Mouse (Mus musculus) forebrain, embryonic 16.5 days (tissue): ENCODE results near the gene Slc35d2. TPM values are rescaled to one million over a fixed set of nuclear protein-coding genes. Genes with fewer than 3 reads are reported as not detected.

Experiments
- ATAC-seq: fragments of 200-750 bp; cut with Nextera tagmentation; 2 replicates; pipeline ENCODE4 v1.8.0; 2017; ENCODE audit warnings: mild to moderate bottlenecking, moderate library complexity
- H3K27ac ChIP-seq: fragments of 300-500 bp; sonication (generic); 2 replicates; pipeline ENCODE4 v1.5.1; 2014; ENCODE audit warnings: low read length, control low read depth
- H3K27me3 ChIP-seq: fragments of 300-500 bp; sonication (generic); replicated peaks from 2 replicates; pipeline ENCODE4 v1.6.1; 2014; ENCODE audit warnings: low read length; ENCODE audit not compliant: control insufficient read depth, insufficient read depth
- H3K36me3 ChIP-seq: fragments of 300-500 bp; sonication (generic); 2 replicates; pipeline ENCODE4 v1.6.1; 2014; ENCODE audit not compliant: control insufficient read depth, insufficient read depth
- H3K4me1 ChIP-seq: fragments of 300-500 bp; sonication (generic); replicated peaks from 2 replicates; pipeline ENCODE4 v1.6.1; 2014; ENCODE audit warnings: low read length; ENCODE audit not compliant: control insufficient read depth, insufficient read depth
- H3K4me2 ChIP-seq: fragments of 300-500 bp; sonication (generic); 2 replicates; pipeline ENCODE4 v1.6.1; 2014; ENCODE audit warnings: mild to moderate bottlenecking, low read length, control low read depth
- H3K4me3 ChIP-seq: fragments of 300-500 bp; sonication (generic); replicated peaks from 2 replicates; pipeline ENCODE4 v1.5.1; 2014; ENCODE audit warnings: mild to moderate bottlenecking, low read length, control low read depth
- H3K9ac ChIP-seq: fragments of 300-500 bp; sonication (generic); replicated peaks from 2 replicates; pipeline ENCODE4 v1.6.1; 2014; ENCODE audit warnings: low read depth, low read length, control low read depth
- H3K9me3 ChIP-seq: fragments of 300-500 bp; sonication (generic); 2 replicates; pipeline ENCODE4 v1.6.1; 2016; ENCODE audit warnings: low read length; ENCODE audit not compliant: control insufficient read depth
- WGBS: fragments of 180-500 bp; shearing (Covaris S2); extraction: QIAGEN DNeasy Blood & Tissue Kit; methylation state at CpG from one replicate; pipeline ENCODE4 v1.1.7; 2014; 5-methylcytosine and 5-hydroxymethylcytosine counted together
- polyA plus RNA-seq: library from polyadenylated mRNA; unstranded; fragments of >200 nt; fragmentation: Nextera tagmentation; extraction: Ambion mirVana; gene quantifications from 2 replicates; pipeline ENCODE4 v1.2.1, GENCODE M21; 2015

Slc35d2 gene
- polyA plus RNA-seq, 1 experiment from 2014 or later: 0.86 TPM

GRCm38 (mm10) chr13:64123491-64124188, 5.5 kb downstream of the Slc35d2 start:
- WGBS: 31% methylated on average over 6 of the region's 6 CpGs
- Histone ChIP-seq H3K36me3 (no peaks in the 10 kb centered on the region), H3K27ac (no peak overlapping the region), H3K9me3 (peaks cover 5% of the 10 kb centered on the region; the same call in 1 of the 2 replicates), H3K9ac (no peak overlapping the region), H3K4me1 (no peaks in the 10 kb centered on the region), H3K27me3 (no peaks in the 10 kb centered on the region), H3K4me2 (no peak overlapping the region), H3K4me3 (no peak overlapping the region)
- ATAC-seq: no peak

GRCm38 (mm10) chr13:64120760-64121159, 8.4 kb downstream of the Slc35d2 start:
- Histone ChIP-seq H3K4me3 (no peak overlapping the region), H3K9me3 (peaks cover 5% of the 10 kb centered on the region; the same call in 1 of the 2 replicates), H3K27ac (no peak overlapping the region), H3K9ac (no peak overlapping the region), H3K27me3 (no peaks in the 10 kb centered on the region), H3K4me1 (no peaks in the 10 kb centered on the region), H3K4me2 (no peak overlapping the region), H3K36me3 (no peaks in the 10 kb centered on the region)
- ATAC-seq: no peak
- 64% methylated on average over 4 of the region's 4 CpGs for WGBS

GRCm38 (mm10) chr13:64117442-64117841, 11.7 kb downstream of the Slc35d2 start:
- Histone ChIP-seq H3K27ac (no peak overlapping the region), H3K4me3 (no peak overlapping the region), H3K36me3 (no peaks in the 10 kb centered on the region), H3K27me3 (no peaks in the 10 kb centered on the region), H3K9me3 (no peaks in the 10 kb centered on the region), H3K4me1 (no peaks in the 10 kb centered on the region), H3K4me2 (no peak overlapping the region), H3K9ac (no peak overlapping the region)
- no peak for ATAC-seq
- 52% methylated on average over 2 of the region's 2 CpGs for WGBS

GRCm38 (mm10) chr13:64110421-64110820, 18.7 kb downstream of the Slc35d2 start:
- Histone ChIP-seq H3K27ac (no peak overlapping the region), H3K36me3 (no peaks in the 10 kb centered on the region), H3K27me3 (no peaks in the 10 kb centered on the region), H3K4me3 (no peak overlapping the region), H3K4me1 (peaks cover 5% of the 10 kb centered on the region; the same call in 1 of the 2 replicates), H3K4me2 (no peak overlapping the region), H3K9ac (no peak overlapping the region), H3K9me3 (no peaks in the 10 kb centered on the region)
- WGBS: 89% methylated on average over 1 of the region's 1 CpGs
- no peak for ATAC-seq

GRCm38 (mm10) chr13:64108381-64108850, 20.8 kb downstream of the Slc35d2 start:
- no peaks in the 10 kb centered on the region for H3K27me3 ChIP-seq
- H3K27ac ChIP-seq: no peak overlapping the region
- H3K4me1 ChIP-seq: peaks cover 5% of the 10 kb centered on the region; the same call in 1 of the 2 replicates
- no peaks in the 10 kb centered on the region for H3K9me3 ChIP-seq
- no peak overlapping the region for H3K4me3 ChIP-seq
- no peak for ATAC-seq
- no peak overlapping the region for H3K4me2 ChIP-seq
- H3K36me3 ChIP-seq: no peaks in the 10 kb centered on the region
- WGBS: 26% methylated on average over 5 of the region's 5 CpGs
- H3K9ac ChIP-seq: no peak overlapping the region

- no peak overlapping the region for H3K27ac ChIP-seq
- H3K36me3 ChIP-seq: no peaks in the 10 kb centered on the region
- H3K9ac ChIP-seq: no peak overlapping the region
- no peak overlapping the region for H3K4me3 ChIP-seq
- H3K27me3 ChIP-seq: no peaks in the 10 kb centered on the region
- ATAC-seq: no peak
- no peak overlapping the region for H3K4me2 ChIP-seq
- peaks cover 5% of the 10 kb centered on the region; the same call in 1 of the 2 replicates for H3K4me1 ChIP-seq
- WGBS: 17% methylated on average over 8 of the region's 8 CpGs
- H3K9me3 ChIP-seq: no peaks in the 10 kb centered on the region
Observed at GRCm38 (mm10) chr13:64107535-64107934, 21.6 kb downstream of the Slc35d2 start.

GRCm38 (mm10) chr13:64107105-64107504, 22.1 kb downstream of the Slc35d2 start:
- H3K27ac ChIP-seq: no peak overlapping the region
- H3K9me3 ChIP-seq: no peaks in the 10 kb centered on the region
- peaks cover 5% of the 10 kb centered on the region; the same call in 1 of the 2 replicates for H3K4me1 ChIP-seq
- no peak overlapping the region for H3K4me3 ChIP-seq
- no peak overlapping the region for H3K4me2 ChIP-seq
- H3K9ac ChIP-seq: no peak overlapping the region
- WGBS: 30% methylated on average over 3 of the region's 3 CpGs
- no peak for ATAC-seq
- no peaks in the 10 kb centered on the region for H3K36me3 ChIP-seq
- H3K27me3 ChIP-seq: no peaks in the 10 kb centered on the region

GRCm38 (mm10) chr13:64105690-64106089, 23.5 kb downstream of the Slc35d2 start:
- Histone ChIP-seq H3K4me1 (peaks cover 5% of the 10 kb centered on the region; the same call in 1 of the 2 replicates), H3K36me3 (no peaks in the 10 kb centered on the region), H3K27ac (no peak overlapping the region), H3K4me3 (no peak overlapping the region), H3K9me3 (no peaks in the 10 kb centered on the region), H3K9ac (no peak overlapping the region), H3K27me3 (no peaks in the 10 kb centered on the region), H3K4me2 (no peak overlapping the region)
- 98% methylated on average over 3 of the region's 3 CpGs for WGBS
- no peak for ATAC-seq

- Histone ChIP-seq H3K36me3 (no peaks in the 10 kb centered on the region), H3K4me2 (no peak overlapping the region), H3K27me3 (no peaks in the 10 kb centered on the region), H3K4me3 (no peak overlapping the region), H3K4me1 (no peaks in the 10 kb centered on the region), H3K27ac (no peak overlapping the region), H3K9ac (no peak overlapping the region), H3K9me3 (no peaks in the 10 kb centered on the region)
- peak; percentile 43; the same call in 1 of the 2 replicates for ATAC-seq
- WGBS: 65% methylated on average over 3 of the region's 3 CpGs
Observed at GRCm38 (mm10) chr13:64100186-64100585, 29.0 kb downstream of the Slc35d2 start.
